Mouse (Mus musculus) B cell, adult 67 days (primary cell): ENCODE data around the gene Abcb6. TPM values are rescaled to one million over a fixed set of nuclear protein-coding genes. Genes with fewer than 3 reads are reported as not detected.

ENCODE experiments used
- total RNA-seq, 2 experiments: library from RNA; stranded (reverse); gene quantifications; 4 replicates each; pipeline ENCODE4 v1.2.4; 2023

Gene Abcb6
- total RNA-seq = 1 to 10 TPM; 3.9 to 5.2 TPM

GRCm38 (mm10) chr1:75180105-75180590 lies at the start of gene Abcb6:
Gene Abcb6, minus strand, starts transcription at chr1:75180392.

GRCm38 (mm10) chr1:75219531-75219930 lies 39.3 kb upstream of the Abcb6 start, which contains the start of gene Tuba4a:
Gene Tuba4a, minus strand, starts transcription at chr1:75219865.

GRCm38 (mm10) chr1:75210136-75211087 lies 30.2 kb upstream of the Abcb6 start, which contains the start of the genes Glb1l and Stk16:
Gene Glb1l, minus strand, starts transcription at chr1:75210813.
Gene Stk16, plus strand, starts transcription at chr1:75210838.

GRCm38 (mm10) chr1:75191622-75192402 lies 11.6 kb upstream of the Abcb6 start, which contains the start of the genes Ankzf1 and Atg9a:
Gene Ankzf1, plus strand, starts transcription at chr1:75192151.
Gene Atg9a, minus strand, starts transcription at chr1:75192196.

GRCm38 (mm10) chr1:75168472-75169464 lies 11.4 kb downstream of the Abcb6 start, which contains the start of gene Zfand2b:
Gene Zfand2b, plus strand, starts transcription at chr1:75168646.

GRCm38 (mm10) chr1:75142301-75143261 lies 37.6 kb downstream of the Abcb6 start, which contains the start of the genes Cnppd1 and Retreg2:
Gene Cnppd1, minus strand, starts transcription at chr1:75142711.
Gene Retreg2, plus strand, starts transcription at chr1:75142778.

GRCm38 (mm10) chr1:75133421-75134207 lies 46.6 kb downstream of the Abcb6 start, which contains the start of gene Slc23a3:
Gene Slc23a3, minus strand, starts transcription at chr1:75133890.

GRCm38 (mm10) chr1:75124346-75125321 lies 55.6 kb downstream of the Abcb6 start, which contains the start of gene Nhej1:
Gene Nhej1, minus strand, starts transcription at chr1:75125200.

Other genes starting within 250 kb of the Abcb6 start
- not detected for gene Cfap65, start 244.8 kb downstream of the Abcb6 start, total RNA-seq
- under 1 TPM in 1 of 2 experiments, not detected in 1; 0.49 TPM for gene Ihh, start 228.7 kb downstream of the Abcb6 start, total RNA-seq
- gene Nhej1, start 55.2 kb downstream of the Abcb6 start, total RNA-seq = 1 to 10 TPM; 4.0 to 5.6 TPM
- 1 to 10 TPM in 1 of 2 experiments, under 1 TPM in 1; 0.89 to 2.5 TPM for gene Slc23a3, start 46.5 kb downstream of the Abcb6 start, total RNA-seq
- 100 to 1,000 TPM; 106 to 109 TPM for gene Cnppd1, start 37.7 kb downstream of the Abcb6 start, total RNA-seq
- 10 to 100 TPM; 70.5 to 94.6 TPM for gene Retreg2, start 37.6 kb downstream of the Abcb6 start, total RNA-seq
- 10 to 100 TPM; 50.4 TPM for gene Zfand2b, start 11.7 kb downstream of the Abcb6 start, total RNA-seq
- 10 to 100 TPM; 34.6 to 40.2 TPM for gene Ankzf1, start 11.8 kb upstream of the Abcb6 start, total RNA-seq
- gene Atg9a, start 11.8 kb upstream of the Abcb6 start, total RNA-seq = 10 to 100 TPM; 35.2 to 35.5 TPM
- gene Glb1l, start 30.4 kb upstream of the Abcb6 start, total RNA-seq = 10 to 100 TPM; 12.0 to 14.8 TPM
- gene Stk16, start 30.4 kb upstream of the Abcb6 start, total RNA-seq = 10 to 100 TPM; 89.6 to 90.5 TPM
- 100 to 1,000 TPM; 205 to 218 TPM for gene Tuba4a, start 39.5 kb upstream of the Abcb6 start, total RNA-seq
- gene A630095N17Rik, start 51.7 kb upstream of the Abcb6 start, total RNA-seq = not detected
- 10 to 100 TPM; 64.1 to 88.9 TPM for gene Dnajb2, start 56.0 kb upstream of the Abcb6 start, total RNA-seq
- not detected for gene Ptprn, start 84.1 kb upstream of the Abcb6 start, total RNA-seq
- gene Resp18, start 98.0 kb upstream of the Abcb6 start, total RNA-seq = not detected
- 10 to 100 TPM; 51.6 to 61.7 TPM for gene Dnpep, start 137.6 kb upstream of the Abcb6 start, total RNA-seq
- gene Des, start 179.9 kb upstream of the Abcb6 start, total RNA-seq = not detected
- not detected for gene Speg, start 194.9 kb upstream of the Abcb6 start, total RNA-seq